40 mouse cellular contexts compared by ENCODE assay signal in genomic region chr14:51024820-51025219, GRCm38 (mm10). TPM values are rescaled to one million over a fixed set of nuclear protein-coding genes. Genes with fewer than 3 reads are reported as not detected.
"Had no signal": no experiment of that assay in that cellular context is flagged by ENCODE, and none has a peak within 500 bp of the region (broad histone marks: within the 10 kb centered on the region; RNA-seq: fewer than 3 reads in every experiment).

No protein-coding gene starts in this region.

- H3K9me3 ChIP-seq: heart, embryonic 13.5 days; heart, embryonic 15.5 days; hindbrain, embryonic 12.5 days; intestine, embryonic 15.5 days; kidney, embryonic 15.5 days; limb, embryonic 10.5 days; limb, embryonic 12.5 days had no signal

- H3K4me1 ChIP-seq: heart, embryonic 13.5 days; heart, embryonic 15.5 days; hindbrain, embryonic 12.5 days; intestine, embryonic 15.5 days; kidney, embryonic 15.5 days; limb, embryonic 10.5 days; limb, embryonic 12.5 days had no signal

- H3K4me3 ChIP-seq: heart, adult 2 months; heart, embryonic 13.5 days; heart, embryonic 15.5 days; hindbrain, embryonic 12.5 days; intestine, embryonic 15.5 days; kidney, embryonic 15.5 days; limb, embryonic 10.5 days; limb, embryonic 12.5 days had no signal

- H3K36me3 ChIP-seq: heart, embryonic 13.5 days; heart, embryonic 15.5 days; hindbrain, embryonic 12.5 days; intestine, embryonic 15.5 days; kidney, embryonic 15.5 days; limb, embryonic 10.5 days; limb, embryonic 12.5 days had no signal

- H3K27me3 ChIP-seq: heart, embryonic 13.5 days; heart, embryonic 15.5 days; hindbrain, embryonic 12.5 days; intestine, embryonic 15.5 days; kidney, embryonic 15.5 days; limb, embryonic 12.5 days had no signal

- DNase-seq: forebrain, postnatal 0 days; gastrocnemius, postnatal 14 days; gastrocnemius, postnatal 36 days; heart, adult 11 months; heart, adult 2 months; heart, postnatal 14 days; heart, postnatal 36 days; kidney, adult 18-20 months; kidney, adult 8-10 months; kidney, postnatal 14 days; kidney, postnatal 36 days; layer of hippocampus, adult 9-11 months; layer of hippocampus, postnatal 36 days; liver had no signal

- H3K27ac ChIP-seq: heart, adult 2 months; heart, embryonic 13.5 days; heart, embryonic 15.5 days; hindbrain, embryonic 12.5 days; hindbrain, embryonic 14.5 days; intestine, embryonic 15.5 days; kidney, embryonic 15.5 days; kidney, postnatal 0 days; limb, embryonic 10.5 days; limb, embryonic 12.5 days had no signal

- H3K4me2 ChIP-seq: heart, embryonic 11.5 days; heart, embryonic 13.5 days; heart, embryonic 15.5 days; hindbrain, embryonic 12.5 days; hindbrain, embryonic 14.5 days; intestine, embryonic 15.5 days; kidney, embryonic 15.5 days; limb, embryonic 12.5 days had no signal

- ATAC-seq: forebrain, postnatal 0 days; hindbrain, embryonic 16.5 days; inflammation-experienced regulatory T-cells, adult 6 months; intestine, embryonic 15.5 days; intestine, postnatal 0 days had no signal

- H3K9ac ChIP-seq: forebrain, postnatal 0 days; heart, embryonic 13.5 days; heart, embryonic 15.5 days; hindbrain, embryonic 12.5 days; hindbrain, embryonic 14.5 days; intestine, embryonic 15.5 days; kidney, embryonic 15.5 days; limb, embryonic 12.5 days had no signal

RNA-seq across cellular contexts. Expression of gene Rnase9, which starts 16.8 kb away (rescaled TPM):
- total RNA-seq: forebrain, postnatal 0 days; gastrocnemius, adult 18-20 months; gastrocnemius, adult 8-10 months; gastrocnemius, postnatal 14 days; gastrocnemius, postnatal 36 days; heart, adult 2 months; heart, postnatal 14 days; heart, postnatal 36 days; hematopoietic stem cell, adult 5-6 weeks; layer of hippocampus, adult 18-20 months; layer of hippocampus, adult 8-10 months; layer of hippocampus, postnatal 14 days; layer of hippocampus, postnatal 36 days; left cerebral cortex, adult 18-20 months; left cerebral cortex, adult 8-10 months; left cerebral cortex, postnatal 10 days; left cerebral cortex, postnatal 25 days had no signal
- polyA plus RNA-seq: forebrain, postnatal 0 days; heart, adult 2 months; heart, embryonic 11.5 days; heart, embryonic 13.5 days; heart, embryonic 15.5 days; heart, postnatal 0 days; hindbrain, embryonic 12.5 days; hindbrain, embryonic 14.5 days; hindbrain, embryonic 16.5 days; inflammation-experienced regulatory T-cells, adult 6 months; intestine, embryonic 15.5 days; intestine, postnatal 0 days; kidney, postnatal 0 days; large intestine, adult 2 months; limb, embryonic 10.5 days; limb, embryonic 12.5 days; limb, embryonic 14.5 days had no signal

RNA-seq across cellular contexts. Expression of gene Rnase10, which starts 17.3 kb away (rescaled TPM):
- total RNA-seq: forebrain, postnatal 0 days; gastrocnemius, adult 18-20 months; gastrocnemius, adult 8-10 months; gastrocnemius, postnatal 14 days; gastrocnemius, postnatal 36 days; hematopoietic stem cell, adult 5-6 weeks; layer of hippocampus, adult 18-20 months; layer of hippocampus, postnatal 36 days had no signal
- polyA plus RNA-seq: forebrain, postnatal 0 days; hindbrain, embryonic 12.5 days; hindbrain, embryonic 14.5 days; inflammation-experienced regulatory T-cells, adult 6 months; kidney, embryonic 15.5 days; limb, embryonic 10.5 days; limb, embryonic 12.5 days had no signal

RNA-seq across cellular contexts. Expression of gene Rnase11, which starts 25.1 kb away (rescaled TPM):
- total RNA-seq: forebrain, postnatal 0 days; gastrocnemius, adult 18-20 months; gastrocnemius, adult 8-10 months; gastrocnemius, postnatal 14 days; gastrocnemius, postnatal 36 days; heart, adult 2 months; heart, postnatal 14 days; heart, postnatal 36 days; hematopoietic stem cell, adult 5-6 weeks; layer of hippocampus, adult 18-20 months; layer of hippocampus, adult 8-10 months; layer of hippocampus, postnatal 14 days; layer of hippocampus, postnatal 36 days; left cerebral cortex, adult 18-20 months; left cerebral cortex, adult 8-10 months; left cerebral cortex, postnatal 10 days; left cerebral cortex, postnatal 25 days had no signal
- polyA plus RNA-seq: forebrain, postnatal 0 days; heart, adult 2 months; heart, embryonic 11.5 days; heart, embryonic 13.5 days; heart, embryonic 15.5 days; heart, postnatal 0 days; hindbrain, embryonic 12.5 days; hindbrain, embryonic 14.5 days; hindbrain, embryonic 16.5 days; inflammation-experienced regulatory T-cells, adult 6 months; intestine, embryonic 15.5 days; intestine, postnatal 0 days; kidney, postnatal 0 days; large intestine, adult 2 months; limb, embryonic 10.5 days; limb, embryonic 12.5 days; limb, embryonic 14.5 days had no signal

RNA-seq across cellular contexts. Expression of gene Rnase12, which starts 32.6 kb away (rescaled TPM):
- total RNA-seq: forebrain, postnatal 0 days; gastrocnemius, adult 18-20 months; gastrocnemius, adult 8-10 months; gastrocnemius, postnatal 14 days; gastrocnemius, postnatal 36 days; heart, adult 2 months; heart, postnatal 14 days; heart, postnatal 36 days; hematopoietic stem cell, adult 5-6 weeks; layer of hippocampus, adult 18-20 months; layer of hippocampus, adult 8-10 months; layer of hippocampus, postnatal 14 days; layer of hippocampus, postnatal 36 days; left cerebral cortex, adult 18-20 months; left cerebral cortex, adult 8-10 months; left cerebral cortex, postnatal 10 days; left cerebral cortex, postnatal 25 days had no signal
- polyA plus RNA-seq: forebrain, postnatal 0 days; heart, adult 2 months; heart, embryonic 11.5 days; heart, embryonic 15.5 days; heart, postnatal 0 days; hindbrain, embryonic 12.5 days; hindbrain, embryonic 14.5 days; hindbrain, embryonic 16.5 days; inflammation-experienced regulatory T-cells, adult 6 months; limb, embryonic 10.5 days; limb, embryonic 12.5 days had no signal

RNA-seq across cellular contexts. Expression of gene Olfr750, which starts 49.4 kb away (rescaled TPM):
- total RNA-seq: forebrain, postnatal 0 days; gastrocnemius, adult 18-20 months; gastrocnemius, adult 8-10 months; gastrocnemius, postnatal 14 days; gastrocnemius, postnatal 36 days; heart, adult 2 months; heart, postnatal 14 days; heart, postnatal 36 days; hematopoietic stem cell, adult 5-6 weeks; layer of hippocampus, adult 18-20 months; layer of hippocampus, adult 8-10 months; layer of hippocampus, postnatal 14 days; layer of hippocampus, postnatal 36 days; left cerebral cortex, adult 18-20 months; left cerebral cortex, adult 8-10 months; left cerebral cortex, postnatal 10 days; left cerebral cortex, postnatal 25 days had no signal
- polyA plus RNA-seq: heart, adult 2 months; heart, embryonic 11.5 days; heart, embryonic 13.5 days; heart, embryonic 15.5 days; heart, postnatal 0 days; hindbrain, embryonic 12.5 days; hindbrain, embryonic 14.5 days; intestine, embryonic 15.5 days; intestine, postnatal 0 days; kidney, embryonic 15.5 days; kidney, postnatal 0 days; large intestine, adult 2 months; limb, embryonic 10.5 days; limb, embryonic 12.5 days; limb, embryonic 14.5 days had no signal
